Mouse (Mus musculus) cortical plate, adult 2 months (tissue): ENCODE measurements around the gene Dmrt2.

Source experiments
- CTCF ChIP-seq: fragments of 200-500 bp; IDR thresholded peaks from 2 replicates; pipeline ENCODE4 v1.5.1; 2011; ENCODE audit warnings: mild to moderate bottlenecking, control low read depth, low read length; ENCODE audit not compliant: insufficient read depth; ENCODE audit errors: extremely low read depth
- POLR2A ChIP-seq: fragments of 200-500 bp; IDR thresholded peaks from 2 replicates; pipeline ENCODE4 v1.6.1; 2011; ENCODE audit warnings: mild to moderate bottlenecking, low read length, control low read depth; ENCODE audit not compliant: insufficient read depth; ENCODE audit errors: extremely low read depth

- TF ChIP-seq POLR2A (no peak), CTCF (no peak)
Observed at GRCm38 (mm10) chr19:25654034-25654749, 18.0 kb upstream of the Dmrt2 start.
